Mouse (Mus musculus): ENCODE measurements at regions not wholly inside any gene's neighbourhood (a gene's known extent, or its start where the extent isn't known, plus 50 kb on each side); places are given as distances from the start of the nearest gene placed in this dataset.

- no peak for DNase-seq
- H3K27me3 ChIP-seq (ENCODE audit: control insufficient read depth, insufficient read depth, low read length): no peaks in the 10 kb centered on the region
- TF ChIP-seq CTCF (IDR thresholded peaks at IDR 0.05; ENCODE audit: borderline replicate concordance, insufficient read depth, low read depth, low read length) (no peak), POLR2A (IDR thresholded peaks at IDR 0.05; ENCODE audit: borderline replicate concordance, insufficient read depth, low read length) (no peak)
- WGBS: 95% methylated on average over 2 of the region's 2 CpGs
- H3K27ac ChIP-seq (ENCODE audit: insufficient read depth, low read length): no peak overlapping the region
- no peak overlapping the region for H3K4me3 ChIP-seq (replicated peaks; ENCODE audit: insufficient read depth, low read depth, low read length)
- H3K4me1 ChIP-seq (ENCODE audit: control insufficient read depth, insufficient read depth, low read length): no peaks in the 10 kb centered on the region
Measured at GRCm38 (mm10) chr3:54522716-54523115, 161.8 kb downstream of the Postn start.

DNA sequence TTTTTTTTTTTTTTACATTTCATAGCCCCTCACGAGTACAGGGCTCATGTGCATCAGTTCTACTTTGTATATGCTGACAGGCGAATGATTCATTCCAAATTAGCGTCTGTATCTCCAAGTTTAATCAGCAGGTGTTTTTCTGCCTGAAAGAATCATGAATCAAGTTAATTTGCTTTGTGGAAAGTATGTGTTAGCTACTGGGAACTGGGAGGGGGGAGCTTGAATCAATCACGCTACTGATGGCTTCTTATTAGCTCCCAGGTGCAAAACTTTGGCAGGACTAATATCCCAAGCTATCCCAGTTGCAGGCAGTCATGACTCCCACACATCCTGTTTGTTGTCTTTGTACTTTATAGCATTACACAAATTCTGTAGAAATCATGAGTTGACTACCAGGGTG lies 165.7 kb downstream of the Postn start:
- H3K4me1 ChIP-seq (ENCODE audit: control insufficient read depth, insufficient read depth, low read length): no peaks in the 10 kb centered on the region
- H3K4me3 ChIP-seq (replicated peaks; ENCODE audit: insufficient read depth, low read depth, low read length): no peak overlapping the region
- H3K27ac ChIP-seq (ENCODE audit: insufficient read depth, low read length): no peak overlapping the region
- DNase-seq: no peak
- TF ChIP-seq POLR2A (IDR thresholded peaks at IDR 0.05; ENCODE audit: borderline replicate concordance, insufficient read depth, low read length) (no peak), CTCF (IDR thresholded peaks at IDR 0.05; ENCODE audit: borderline replicate concordance, insufficient read depth, low read depth, low read length) (no peak)
- no peaks in the 10 kb centered on the region for H3K27me3 ChIP-seq (ENCODE audit: control insufficient read depth, insufficient read depth, low read length)
- WGBS: 52% methylated on average over 4 of the region's 4 CpGs

- Histone ChIP-seq H3K4me3 (replicated peaks; ENCODE audit: insufficient read depth, low read depth, low read length) (no peak overlapping the region), H3K27me3 (ENCODE audit: control insufficient read depth, insufficient read depth, low read length) (no peaks in the 10 kb centered on the region), H3K27ac (ENCODE audit: insufficient read depth, low read length) (no peak overlapping the region), H3K4me1 (ENCODE audit: control insufficient read depth, insufficient read depth, low read length) (no peaks in the 10 kb centered on the region)
- no peak for TF ChIP-seq POLR2A (IDR thresholded peaks at IDR 0.05; ENCODE audit: borderline replicate concordance, insufficient read depth, low read length)
- no peak for TF ChIP-seq CTCF (IDR thresholded peaks at IDR 0.05; ENCODE audit: borderline replicate concordance, insufficient read depth, low read depth, low read length)
- 84% methylated on average over 3 of the region's 3 CpGs for WGBS
- DNase-seq: no peak
Measured at GRCm38 (mm10) chr3:54528292-54528691, 164.3 kb upstream of the Supt20 start.

- TF ChIP-seq POLR2A (IDR thresholded peaks at IDR 0.05; ENCODE audit: borderline replicate concordance, insufficient read depth, low read length) (no peak), CTCF (IDR thresholded peaks at IDR 0.05; ENCODE audit: borderline replicate concordance, insufficient read depth, low read depth, low read length) (no peak)
- Histone ChIP-seq H3K27ac (ENCODE audit: insufficient read depth, low read length) (no peak overlapping the region), H3K4me3 (replicated peaks; ENCODE audit: insufficient read depth, low read depth, low read length) (no peak overlapping the region), H3K4me1 (ENCODE audit: control insufficient read depth, insufficient read depth, low read length) (no peaks in the 10 kb centered on the region), H3K27me3 (ENCODE audit: control insufficient read depth, insufficient read depth, low read length) (no peaks in the 10 kb centered on the region)
- no peak for DNase-seq
- WGBS: 28% methylated on average over 6 of the region's 6 CpGs
Measured at GRCm38 (mm10) chr3:54530251-54530650, 162.4 kb upstream of the Supt20 start.

DNA sequence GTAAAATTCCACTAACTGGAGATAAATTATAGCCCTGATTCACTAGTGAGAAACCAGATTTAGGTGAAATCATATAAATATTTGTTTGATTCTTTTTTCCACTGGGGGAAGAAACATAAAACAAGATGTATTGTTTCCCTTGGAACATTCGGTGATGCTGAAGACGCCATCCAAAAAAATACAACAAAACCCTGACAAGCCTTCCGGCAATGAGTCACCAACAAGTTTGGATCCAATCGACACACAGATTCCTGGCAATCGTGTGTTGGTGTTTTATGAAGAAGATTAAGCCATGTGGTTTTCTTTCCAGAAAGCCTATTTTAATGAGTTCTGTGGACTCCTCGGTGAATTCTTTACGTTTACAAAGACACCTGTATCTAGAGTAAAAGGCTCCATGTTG lies 157.2 kb upstream of the Supt20 start:
- Histone ChIP-seq H3K27me3 (ENCODE audit: control insufficient read depth, insufficient read depth, low read length) (no peaks in the 10 kb centered on the region), H3K4me3 (replicated peaks; ENCODE audit: insufficient read depth, low read depth, low read length) (no peak overlapping the region), H3K4me1 (ENCODE audit: control insufficient read depth, insufficient read depth, low read length) (no peaks in the 10 kb centered on the region), H3K27ac (ENCODE audit: insufficient read depth, low read length) (no peak overlapping the region)
- DNase-seq: no peak
- WGBS: 90% methylated on average over 7 of the region's 7 CpGs
- no peak for TF ChIP-seq CTCF (IDR thresholded peaks at IDR 0.05; ENCODE audit: borderline replicate concordance, insufficient read depth, low read depth, low read length)
- no peak for TF ChIP-seq POLR2A (IDR thresholded peaks at IDR 0.05; ENCODE audit: borderline replicate concordance, insufficient read depth, low read length)

- TF ChIP-seq POLR2A (IDR thresholded peaks at IDR 0.05; ENCODE audit: borderline replicate concordance, insufficient read depth, low read length) (no peak), CTCF (IDR thresholded peaks at IDR 0.05; ENCODE audit: borderline replicate concordance, insufficient read depth, low read depth, low read length) (no peak)
- no peak overlapping the region for H3K4me3 ChIP-seq (replicated peaks; ENCODE audit: insufficient read depth, low read depth, low read length)
- H3K27me3 ChIP-seq (ENCODE audit: control insufficient read depth, insufficient read depth, low read length): no peaks in the 10 kb centered on the region
- no peaks in the 10 kb centered on the region for H3K4me1 ChIP-seq (ENCODE audit: control insufficient read depth, insufficient read depth, low read length)
- 70% methylated on average over 3 of the region's 3 CpGs for WGBS
- H3K27ac ChIP-seq (ENCODE audit: insufficient read depth, low read length): no peak overlapping the region
- DNase-seq: no peak
Measured at GRCm38 (mm10) chr3:54538055-54538454, 154.6 kb upstream of the Supt20 start.

- TF ChIP-seq CTCF (IDR thresholded peaks at IDR 0.05; ENCODE audit: borderline replicate concordance, insufficient read depth, low read depth, low read length) (no peak), POLR2A (IDR thresholded peaks at IDR 0.05; ENCODE audit: borderline replicate concordance, insufficient read depth, low read length) (no peak)
- 67% methylated on average over 3 of the region's 3 CpGs for WGBS
- Histone ChIP-seq H3K27ac (ENCODE audit: insufficient read depth, low read length) (no peak overlapping the region), H3K4me1 (ENCODE audit: control insufficient read depth, insufficient read depth, low read length) (no peaks in the 10 kb centered on the region), H3K4me3 (replicated peaks; ENCODE audit: insufficient read depth, low read depth, low read length) (no peak overlapping the region), H3K27me3 (ENCODE audit: control insufficient read depth, insufficient read depth, low read length) (no peaks in the 10 kb centered on the region)
- DNase-seq: no peak
Measured at GRCm38 (mm10) chr3:54540540-54541080, 152.0 kb upstream of the Supt20 start.

DNA sequence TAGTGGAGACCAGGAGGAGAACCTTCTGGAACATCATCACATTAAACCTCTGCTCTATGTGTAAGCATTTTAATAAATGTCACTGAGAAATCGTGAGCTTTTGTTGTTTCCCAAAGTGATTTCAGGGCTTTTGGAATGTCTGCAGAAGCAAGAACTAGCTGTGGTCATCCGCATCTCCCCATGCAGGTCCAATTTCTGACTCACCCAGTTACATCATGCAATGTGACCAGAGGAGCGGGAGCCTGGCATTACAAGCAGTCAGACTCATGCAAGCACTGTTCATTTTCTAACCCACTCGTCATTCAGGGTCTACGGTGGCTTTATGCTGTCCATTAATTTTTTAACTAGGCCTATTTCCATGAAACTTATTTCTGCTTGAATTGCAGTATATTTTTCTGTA lies 151.2 kb upstream of the Supt20 start:
- Histone ChIP-seq H3K27me3 (ENCODE audit: control insufficient read depth, insufficient read depth, low read length) (no peaks in the 10 kb centered on the region), H3K4me1 (ENCODE audit: control insufficient read depth, insufficient read depth, low read length) (no peaks in the 10 kb centered on the region), H3K4me3 (replicated peaks; ENCODE audit: insufficient read depth, low read depth, low read length) (no peak overlapping the region), H3K27ac (ENCODE audit: insufficient read depth, low read length) (no peak overlapping the region)
- 90% methylated on average over 5 of the region's 5 CpGs for WGBS
- TF ChIP-seq POLR2A (IDR thresholded peaks at IDR 0.05; ENCODE audit: borderline replicate concordance, insufficient read depth, low read length) (no peak), CTCF (IDR thresholded peaks at IDR 0.05; ENCODE audit: borderline replicate concordance, insufficient read depth, low read depth, low read length) (no peak)
- no peak for DNase-seq

All from cerebellum, adult 2 months (tissue).